Mouse (Mus musculus) neural tube, embryonic 12.5 days (tissue): ENCODE data around the gene Ubl5. TPM values are rescaled to one million over a fixed set of nuclear protein-coding genes. Genes with fewer than 3 reads are reported as not detected.

Experiments used
- ATAC-seq: fragments of 200-750 bp; cut with Nextera tagmentation; 2 replicates; pipeline ENCODE4 v1.8.0; 2017; ENCODE audit warnings: low read depth, mild to moderate bottlenecking, moderate TSS enrichment, moderate library complexity; ENCODE audit not compliant: low FRiP score
- H3K27ac ChIP-seq: fragments of 300-500 bp; sonication (generic); 2 replicates; pipeline ENCODE4 v1.5.1; 2016
- H3K27me3 ChIP-seq: fragments of 300-500 bp; sonication (generic); replicated peaks from 2 replicates; pipeline ENCODE4 v1.6.1; 2016; ENCODE audit warnings: mild to moderate bottlenecking
- H3K36me3 ChIP-seq: fragments of 300-500 bp; sonication (generic); 2 replicates; pipeline ENCODE4 v1.6.1; 2016; ENCODE audit warnings: mild to moderate bottlenecking
- H3K4me1 ChIP-seq: fragments of 300-500 bp; sonication (generic); 2 replicates; pipeline ENCODE4 v1.6.1; 2016
- H3K4me2 ChIP-seq: fragments of 300-500 bp; sonication (generic); replicated peaks from 2 replicates; pipeline ENCODE4 v1.6.1; 2016; ENCODE audit warnings: mild to moderate bottlenecking
- H3K4me3 ChIP-seq: fragments of 300-500 bp; sonication (generic); 2 replicates; pipeline ENCODE4 v1.5.1; 2016
- H3K9ac ChIP-seq: fragments of 300-500 bp; sonication (generic); 2 replicates; pipeline ENCODE4 v1.6.1; 2016; ENCODE audit warnings: mild to moderate bottlenecking
- H3K9me3 ChIP-seq: fragments of 300-500 bp; sonication (generic); 2 replicates; pipeline ENCODE4 v1.6.1; 2016; ENCODE audit warnings: mild to moderate bottlenecking
- WGBS: fragments of 180-500 bp; shearing (Covaris S2); methylation state at CpG from one replicate; pipeline ENCODE4 v1.1.7; 2016; 5-methylcytosine and 5-hydroxymethylcytosine counted together
- polyA plus RNA-seq: library from polyadenylated mRNA; unstranded; fragments of >200 nt; fragmentation: Nextera tagmentation; extraction: Ambion mirVana; gene quantifications from 2 replicates; pipeline ENCODE4 v1.2.1, GENCODE M21; 2016

The Ubl5 gene
- polyA plus RNA-seq, 1 experiment from 2014 or later: 463 TPM

GRCm38 (mm10) chr9:20639486-20639885 lies 3.2 kb upstream of the Ubl5 start:
- H3K9me3 ChIP-seq: no peaks in the 10 kb centered on the region
- no peak overlapping the region for H3K4me3 ChIP-seq
- H3K4me2 ChIP-seq: no peak overlapping the region
- peaks cover 21% of the 10 kb centered on the region for H3K36me3 ChIP-seq
- no peak overlapping the region for H3K9ac ChIP-seq
- H3K27ac ChIP-seq: no peak overlapping the region
- H3K27me3 ChIP-seq: no peaks in the 10 kb centered on the region
- H3K4me1 ChIP-seq: peaks cover 21% of the 10 kb centered on the region
- WGBS: 94% methylated on average over 4 of the region's 4 CpGs
- no peak for ATAC-seq

- H3K27ac ChIP-seq: no peak overlapping the region
- peak overlapping the region; percentile 92 for H3K4me2 ChIP-seq
- peaks cover 28% of the 10 kb centered on the region for H3K36me3 ChIP-seq
- H3K4me3 ChIP-seq: peak overlapping the region; percentile 76
- H3K4me1 ChIP-seq: peaks cover 31% of the 10 kb centered on the region
- ATAC-seq: no peak
- H3K27me3 ChIP-seq: no peaks in the 10 kb centered on the region
- no peaks in the 10 kb centered on the region for H3K9me3 ChIP-seq
- 38% methylated on average over 6 of the region's 6 CpGs for WGBS
- peak overlapping the region; percentile 83 for H3K9ac ChIP-seq
Observed at GRCm38 (mm10) chr9:20641501-20641900, 1.2 kb upstream of the Ubl5 start.

GRCm38 (mm10) chr9:20642896-20643466 lies 303 bp downstream of the Ubl5 start:
- Histone ChIP-seq H3K27me3 (no peaks in the 10 kb centered on the region), H3K4me2 (peak overlapping the region; percentile 92), H3K9ac (peak overlapping the region; percentile 83), H3K9me3 (no peaks in the 10 kb centered on the region), H3K4me1 (peaks cover 31% of the 10 kb centered on the region), H3K36me3 (peaks cover 29% of the 10 kb centered on the region), H3K4me3 (peak overlapping the region; percentile 76), H3K27ac (peak overlapping the region; percentile 79)
- ATAC-seq: peak; percentile 89
- WGBS: 1% methylated on average over 30 of the region's 30 CpGs

GRCm38 (mm10) chr9:20643781-20644180 lies 1.1 kb downstream of the Ubl5 start:
- peak overlapping the region; percentile 72 for H3K9ac ChIP-seq
- peaks cover 31% of the 10 kb centered on the region for H3K4me1 ChIP-seq
- 13% methylated on average over 13 of the region's 13 CpGs for WGBS
- H3K36me3 ChIP-seq: peaks cover 30% of the 10 kb centered on the region
- ATAC-seq: no peak
- no peak overlapping the region for H3K27ac ChIP-seq
- no peaks in the 10 kb centered on the region for H3K27me3 ChIP-seq
- H3K9me3 ChIP-seq: no peaks in the 10 kb centered on the region
- H3K4me2 ChIP-seq: peak overlapping the region; percentile 92
- peak overlapping the region; percentile 76 for H3K4me3 ChIP-seq

- peak within 1 kb of the TSS; percentile 51; the same call in 1 of the 2 replicates for H3K27ac ChIP-seq
- H3K4me1 ChIP-seq: peaks cover 31% of the 10 kb centered on the region
- peaks cover 30% of the 10 kb centered on the region for H3K36me3 ChIP-seq
- H3K4me2 ChIP-seq: peak within 1 kb of the TSS; percentile 92
- no peaks in the 10 kb centered on the region for H3K27me3 ChIP-seq
- under 1% methylated on average over 43 of the region's 43 CpGs for WGBS
- peak within 1 kb of the TSS; percentile 76 for H3K4me3 ChIP-seq
- H3K9me3 ChIP-seq: no peaks in the 10 kb centered on the region
- no peak for ATAC-seq
- peak within 1 kb of the TSS; percentile 72 for H3K9ac ChIP-seq
Observed at GRCm38 (mm10) chr9:20644360-20645081, 1.8 kb downstream of the Ubl5 start, which contains the start of gene Fbxl12. Gene Fbxl12, minus strand, starts transcription at chr9:20644767.

GRCm38 (mm10) chr9:20645121-20645520 lies 2.4 kb downstream of the Ubl5 start:
- H3K4me3 ChIP-seq: peak overlapping the region; percentile 76
- peak overlapping the region; percentile 72 for H3K9ac ChIP-seq
- ATAC-seq: no peak
- no peaks in the 10 kb centered on the region for H3K9me3 ChIP-seq
- WGBS: 6% methylated on average over 17 of the region's 17 CpGs
- no peaks in the 10 kb centered on the region for H3K27me3 ChIP-seq
- H3K36me3 ChIP-seq: peaks cover 33% of the 10 kb centered on the region
- H3K4me1 ChIP-seq: peaks cover 31% of the 10 kb centered on the region
- H3K27ac ChIP-seq: no peak overlapping the region
- H3K4me2 ChIP-seq: peak overlapping the region; percentile 92

GRCm38 (mm10) chr9:20651602-20652259 lies 9.1 kb downstream of the Ubl5 start, which contains the start of gene Pin1:
Gene Pin1, plus strand, starts transcription at chr9:20652095.
- H3K9me3 ChIP-seq: no peaks in the 10 kb centered on the region
- peaks cover 52% of the 10 kb centered on the region for H3K36me3 ChIP-seq
- H3K9ac ChIP-seq: peak within 1 kb of the TSS; percentile 85
- ATAC-seq: peak; percentile 100
- peak within 1 kb of the TSS; percentile 90 for H3K4me2 ChIP-seq
- peaks cover 30% of the 10 kb centered on the region for H3K4me1 ChIP-seq
- H3K4me3 ChIP-seq: peak within 1 kb of the TSS; percentile 88
- under 1% methylated on average over 45 of the region's 45 CpGs for WGBS
- no peak within 1 kb of the TSS for H3K27ac ChIP-seq
- no peaks in the 10 kb centered on the region for H3K27me3 ChIP-seq

- ATAC-seq: peak; percentile 30
Observed at GRCm38 (mm10) chr9:20652260-20652658, 9.6 kb downstream of the Ubl5 start.

GRCm38 (mm10) chr9:20653859-20654258 lies 11.2 kb downstream of the Ubl5 start:
- Histone ChIP-seq H3K36me3 (peaks cover 58% of the 10 kb centered on the region), H3K4me1 (peaks cover 30% of the 10 kb centered on the region), H3K27ac (no peak overlapping the region), H3K27me3 (no peaks in the 10 kb centered on the region), H3K9me3 (no peaks in the 10 kb centered on the region), H3K4me3 (no peak overlapping the region), H3K4me2 (peak overlapping the region; percentile 90), H3K9ac (no peak overlapping the region)
- WGBS: 91% methylated on average over 3 of the region's 3 CpGs
- no peak for ATAC-seq

More at GRCm38 (mm10) chr9:20652260-20652658, 9.6 kb downstream of the Ubl5 start:
- Histone ChIP-seq H3K36me3 (peaks cover 53% of the 10 kb centered on the region), H3K4me1 (peaks cover 30% of the 10 kb centered on the region), H3K4me3 (peak overlapping the region; percentile 88), H3K27ac (no peak overlapping the region), H3K9ac (peak overlapping the region; percentile 85), H3K9me3 (no peaks in the 10 kb centered on the region), H3K4me2 (peak overlapping the region; percentile 90), H3K27me3 (no peaks in the 10 kb centered on the region)
- under 1% methylated on average over 25 of the region's 25 CpGs for WGBS

GRCm38 (mm10) chr9:20657546-20657945 lies 14.9 kb downstream of the Ubl5 start:
- Histone ChIP-seq H3K27me3 (no peaks in the 10 kb centered on the region), H3K9ac (no peak overlapping the region), H3K27ac (no peak overlapping the region), H3K9me3 (no peaks in the 10 kb centered on the region), H3K4me2 (no peak overlapping the region), H3K36me3 (peaks cover 82% of the 10 kb centered on the region), H3K4me1 (peaks cover 32% of the 10 kb centered on the region), H3K4me3 (no peak overlapping the region)
- 94% methylated on average over 3 of the region's 3 CpGs for WGBS
- no peak for ATAC-seq

- H3K36me3 ChIP-seq: peaks cover 63% of the 10 kb centered on the region
- peak overlapping the region; percentile 79 for H3K27ac ChIP-seq
- H3K27me3 ChIP-seq: no peaks in the 10 kb centered on the region
- 52% methylated on average over 3 of the region's 3 CpGs for WGBS
- 0 out of 2 replicates have a peak overlapping the region, but pooled peaks have one; percentile 21 for H3K9ac ChIP-seq
- H3K4me3 ChIP-seq: no peak overlapping the region
- peak; percentile 23; the same call in 1 of the 2 replicates for ATAC-seq
- no peaks in the 10 kb centered on the region for H3K9me3 ChIP-seq
- peaks cover 50% of the 10 kb centered on the region for H3K4me1 ChIP-seq
- H3K4me2 ChIP-seq: 0 out of 2 replicates have a peak overlapping the region, but pooled peaks have one; percentile 22
Observed at GRCm38 (mm10) chr9:20662325-20662724, 19.6 kb downstream of the Ubl5 start.

- Histone ChIP-seq H3K4me1 (peaks cover 50% of the 10 kb centered on the region), H3K27me3 (no peaks in the 10 kb centered on the region), H3K9me3 (no peaks in the 10 kb centered on the region), H3K4me3 (no peak overlapping the region), H3K9ac (0 out of 2 replicates have a peak overlapping the region, but pooled peaks have one; percentile 21), H3K4me2 (peak overlapping the region; percentile 22; the same call in 1 of the 2 replicates), H3K36me3 (peaks cover 57% of the 10 kb centered on the region), H3K27ac (peak overlapping the region; percentile 79)
- 31% methylated on average over 8 of the region's 8 CpGs for WGBS
- peak; percentile 65 for ATAC-seq
Observed at GRCm38 (mm10) chr9:20662874-20663273, 20.2 kb downstream of the Ubl5 start.
